Mouse (Mus musculus): ENCODE results near the gene Fam234a. TPM values are rescaled to one million over a fixed set of nuclear protein-coding genes. Genes with fewer than 3 reads are reported as not detected.
"Not testable (repeated sequence)": the region's sequence is repeated elsewhere in the genome, so short reads cannot be mapped to it uniquely, and the experiment has no call there.

The Fam234a gene
- polyA plus RNA-seq, 1 experiment: 25.2 TPM

DNA sequence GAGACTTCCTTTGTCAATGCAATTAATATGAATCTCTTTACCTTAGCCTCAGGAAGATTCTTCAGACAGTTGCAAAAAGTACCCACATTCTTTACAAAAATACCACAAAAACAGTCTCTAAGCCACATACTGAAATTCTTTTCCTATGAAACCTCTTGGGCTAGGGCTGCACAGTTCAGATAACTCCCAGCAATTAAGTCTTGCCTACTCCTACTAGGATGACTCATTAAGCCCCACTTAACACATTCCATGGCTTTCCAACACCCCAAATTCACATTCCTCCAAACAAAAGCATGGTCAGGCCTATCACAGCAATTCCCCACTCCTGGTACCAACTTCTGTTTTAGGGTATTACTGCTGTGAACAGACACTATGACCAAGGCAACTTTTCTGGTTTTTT, 65.4 kb downstream of the Fam234a start:
- H3K27me3 ChIP-seq (ENCODE audit: control insufficient read depth, insufficient read depth, insufficient read length): no peaks in the 10 kb centered on the region
- H3K79me2 ChIP-seq (ENCODE audit: control insufficient read depth, insufficient read depth): peaks cover 22% of the 10 kb centered on the region
- H3K4me3 ChIP-seq (ENCODE audit: insufficient read depth, poor library complexity, severe bottlenecking): no peak overlapping the region
- H3K79me3 ChIP-seq (ENCODE audit: low read depth): peaks cover 7% of the 10 kb centered on the region
- TF ChIP-seq MYOD1 (IDR thresholded peaks at IDR 0.05; ENCODE audit: control insufficient read depth, insufficient read length, low read depth): no peak
- TF ChIP-seq MYOG (IDR thresholded peaks at IDR 0.05; ENCODE audit: control insufficient read depth, extremely low read depth, insufficient read length): no peak
- no peak for TF ChIP-seq CTCF (IDR thresholded peaks at IDR 0.05; ENCODE audit: control insufficient read depth, insufficient read depth, insufficient read length)
- TF ChIP-seq USF1 (IDR thresholded peaks at IDR 0.05; ENCODE audit: low read depth): no peak
- no peak for TF ChIP-seq CEBPB (IDR thresholded peaks at IDR 0.05; ENCODE audit: low read depth)
- TF ChIP-seq MAX (IDR thresholded peaks at IDR 0.05): no peak
- no peak for TF ChIP-seq FOSL1 (IDR thresholded peaks at IDR 0.05; ENCODE audit: insufficient read depth, low read length, poor library complexity, severe bottlenecking)
- H3ac ChIP-seq (ENCODE audit: control insufficient read depth, insufficient read length, low read depth): no peak overlapping the region
- H3K36me3 ChIP-seq (ENCODE audit: control insufficient read depth, insufficient read depth): peaks cover 38% of the 10 kb centered on the region

- not testable (repeated sequence) for H3ac ChIP-seq (ENCODE audit: control insufficient read depth, insufficient read length, low read depth); H3K27me3 ChIP-seq (ENCODE audit: control insufficient read depth, insufficient read depth, insufficient read length); H3K79me3 ChIP-seq (ENCODE audit: low read depth); H3K4me3 ChIP-seq (ENCODE audit: insufficient read depth, poor library complexity, severe bottlenecking)
- Histone ChIP-seq H3K36me3 (ENCODE audit: control insufficient read depth, insufficient read depth) (peaks cover 30% of the 10 kb centered on the region), H3K79me2 (ENCODE audit: control insufficient read depth, insufficient read depth) (peaks cover 43% of the 10 kb centered on the region)
Measured at GRCm38 (mm10) chr17:26175248-26175647, 68.8 kb downstream of the Fam234a start.

GRCm38 (mm10) chr17:26168039-26168438, 76.0 kb downstream of the Fam234a start:
- Histone ChIP-seq H3K4me3 (ENCODE audit: insufficient read depth, poor library complexity, severe bottlenecking) (no peak overlapping the region), H3K79me3 (ENCODE audit: low read depth) (peaks cover 41% of the 10 kb centered on the region), H3K36me3 (ENCODE audit: control insufficient read depth, insufficient read depth) (peaks cover 5% of the 10 kb centered on the region), H3K79me2 (ENCODE audit: control insufficient read depth, insufficient read depth) (peaks cover 86% of the 10 kb centered on the region), H3K27me3 (ENCODE audit: control insufficient read depth, insufficient read depth, insufficient read length) (no peaks in the 10 kb centered on the region), H3ac (ENCODE audit: control insufficient read depth, insufficient read length, low read depth) (no peak overlapping the region)
- TF ChIP-seq MYOD1 (IDR thresholded peaks at IDR 0.05; ENCODE audit: control insufficient read depth, insufficient read length, low read depth): no peak
- TF ChIP-seq MYOG (IDR thresholded peaks at IDR 0.05; ENCODE audit: control insufficient read depth, extremely low read depth, insufficient read length): no peak
- TF ChIP-seq CEBPB (IDR thresholded peaks at IDR 0.05; ENCODE audit: low read depth): no peak

DNA sequence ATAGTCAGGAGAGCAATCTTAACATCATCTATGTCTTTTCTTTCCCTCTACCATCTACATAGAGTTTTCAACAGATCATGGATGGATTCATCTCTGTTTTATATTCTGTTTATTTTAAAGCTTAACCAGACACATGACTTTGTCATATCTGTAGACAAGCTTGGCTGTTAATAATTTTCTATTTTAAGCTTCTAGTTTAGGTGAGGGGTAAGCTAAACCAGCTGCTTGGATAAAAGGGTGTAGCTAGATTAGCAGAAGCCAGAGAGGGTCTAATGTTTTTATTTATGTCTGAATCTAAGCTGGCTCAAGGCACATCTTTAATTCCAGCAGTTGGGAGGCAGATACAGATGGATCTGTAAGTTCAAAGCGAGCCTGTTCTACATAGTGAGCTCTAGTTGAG, 81.3 kb downstream of the Fam234a start:
- peaks cover 5% of the 10 kb centered on the region for H3K36me3 ChIP-seq (ENCODE audit: control insufficient read depth, insufficient read depth)
- H3K4me3 ChIP-seq (ENCODE audit: insufficient read depth, poor library complexity, severe bottlenecking): no peak overlapping the region
- TF ChIP-seq MYOG (IDR thresholded peaks at IDR 0.05; ENCODE audit: control insufficient read depth, extremely low read depth, insufficient read length) (no peak), CEBPB (IDR thresholded peaks at IDR 0.05; ENCODE audit: low read depth) (no peak), MAX (IDR thresholded peaks at IDR 0.05) (no peak), CTCF (IDR thresholded peaks at IDR 0.05; ENCODE audit: control insufficient read depth, insufficient read depth, insufficient read length) (no peak), MYOD1 (IDR thresholded peaks at IDR 0.05; ENCODE audit: control insufficient read depth, insufficient read length, low read depth) (no peak), USF1 (IDR thresholded peaks at IDR 0.05; ENCODE audit: low read depth) (no peak), FOSL1 (IDR thresholded peaks at IDR 0.05; ENCODE audit: insufficient read depth, low read length, poor library complexity, severe bottlenecking) (no peak)
- no peaks in the 10 kb centered on the region for H3K27me3 ChIP-seq (ENCODE audit: control insufficient read depth, insufficient read depth, insufficient read length)
- no peak overlapping the region for H3ac ChIP-seq (ENCODE audit: control insufficient read depth, insufficient read length, low read depth)
- peaks cover 100% of the 10 kb centered on the region for H3K79me2 ChIP-seq (ENCODE audit: control insufficient read depth, insufficient read depth)
- peaks cover 64% of the 10 kb centered on the region for H3K79me3 ChIP-seq (ENCODE audit: low read depth)

Other genes with a start within 250 kb of the Fam234a start
- gene Rab11fip3, start 174.7 kb downstream of the Fam234a start, polyA plus RNA-seq (2012; fragmentation: generic; extraction: Trizol): 15.2 TPM
- 3.9 TPM for gene Decr2, start 153.9 kb downstream of the Fam234a start, polyA plus RNA-seq (2012; fragmentation: generic; extraction: Trizol)
- gene Nme4, start 148.6 kb downstream of the Fam234a start, polyA plus RNA-seq (2012; fragmentation: generic; extraction: Trizol): 34.0 TPM
- gene Tmem8, start 130.9 kb downstream of the Fam234a start, polyA plus RNA-seq (2012; fragmentation: generic; extraction: Trizol): 1.5 TPM
- gene Mrpl28, start 120.7 kb downstream of the Fam234a start, polyA plus RNA-seq (2012; fragmentation: generic; extraction: Trizol): 169 TPM
- gene Axin1, start 105.6 kb downstream of the Fam234a start, polyA plus RNA-seq (2012; fragmentation: generic; extraction: Trizol): 32.1 TPM
- gene Pdia2, start 45.2 kb downstream of the Fam234a start, polyA plus RNA-seq (2012; fragmentation: generic; extraction: Trizol): 0.05 TPM
- gene Rgs11, start 41.3 kb downstream of the Fam234a start, polyA plus RNA-seq (2012; fragmentation: generic; extraction: Trizol): not detected
- 9.6 TPM for gene Arhgdig, start 36.5 kb downstream of the Fam234a start, polyA plus RNA-seq (2012; fragmentation: generic; extraction: Trizol)
- gene Luc7l, start 8.7 kb upstream of the Fam234a start, polyA plus RNA-seq (2012; fragmentation: generic; extraction: Trizol): 45.0 TPM
- gene Neurl1b, start 170.6 kb upstream of the Fam234a start, polyA plus RNA-seq (2012; fragmentation: generic; extraction: Trizol): 0.22 TPM